Mouse (Mus musculus) liver, embryonic 12.5 days (tissue): ENCODE results near the gene Yipf3. TPM values are rescaled to one million over a fixed set of nuclear protein-coding genes. Genes with fewer than 3 reads are reported as not detected.

Experiments used
- ATAC-seq: fragments of 200-750 bp; cut with Nextera tagmentation; 2 replicates; pipeline ENCODE4 v1.8.0; 2017; ENCODE audit warnings: moderate number of reproducible peaks, mild to moderate bottlenecking, moderate library complexity
- H3K27ac ChIP-seq: fragments of 300-500 bp; sonication (generic); 2 replicates; pipeline ENCODE4 v1.5.1; 2016; ENCODE audit warnings: mild to moderate bottlenecking
- H3K27me3 ChIP-seq: fragments of 300-500 bp; sonication (generic); replicated peaks from 2 replicates; pipeline ENCODE4 v1.6.1; 2016; ENCODE audit warnings: mild to moderate bottlenecking, moderate library complexity
- H3K36me3 ChIP-seq: fragments of 300-500 bp; sonication (generic); 2 replicates; pipeline ENCODE4 v1.6.1; 2016; ENCODE audit warnings: mild to moderate bottlenecking, moderate library complexity
- H3K4me1 ChIP-seq: fragments of 300-500 bp; sonication (generic); 2 replicates; pipeline ENCODE4 v1.6.1; 2016
- H3K4me2 ChIP-seq: fragments of 300-500 bp; sonication (generic); 2 replicates; pipeline ENCODE4 v1.6.1; 2016; ENCODE audit warnings: mild to moderate bottlenecking, moderate library complexity
- H3K4me3 ChIP-seq: fragments of 300-500 bp; sonication (generic); 2 replicates; pipeline ENCODE4 v1.5.1; 2016; ENCODE audit warnings: mild to moderate bottlenecking, moderate library complexity
- H3K9ac ChIP-seq: fragments of 300-500 bp; sonication (generic); 2 replicates; pipeline ENCODE4 v1.6.1; 2016; ENCODE audit warnings: mild to moderate bottlenecking, moderate library complexity
- H3K9me3 ChIP-seq: fragments of 300-500 bp; sonication (generic); replicated peaks from 2 replicates; pipeline ENCODE4 v1.6.1; 2016; ENCODE audit warnings: mild to moderate bottlenecking, moderate library complexity
- WGBS: fragments of 180-500 bp; shearing (Covaris S2); methylation state at CpG from one replicate; pipeline ENCODE4 v1.1.7; 2016; ENCODE audit not compliant: insufficient replicate concordance; 5-methylcytosine and 5-hydroxymethylcytosine counted together
- polyA plus RNA-seq: library from polyadenylated mRNA; unstranded; fragments of >200 nt; fragmentation: Nextera tagmentation; extraction: Ambion mirVana; gene quantifications from 2 replicates; pipeline ENCODE4 v1.2.1, GENCODE M21; 2016

Gene Yipf3
- polyA plus RNA-seq, 1 experiment from 2014 or later: 45.8 TPM

GRCm38 (mm10) chr17:46273803-46274236 lies 25.9 kb downstream of the Yipf3 start:
- Histone ChIP-seq H3K9ac (no peak overlapping the region), H3K27ac (no peak overlapping the region), H3K36me3 (peaks cover 86% of the 10 kb centered on the region), H3K9me3 (no peaks in the 10 kb centered on the region), H3K27me3 (no peaks in the 10 kb centered on the region), H3K4me1 (peaks cover 13% of the 10 kb centered on the region), H3K4me2 (no peak overlapping the region), H3K4me3 (no peak overlapping the region)
- no peak for ATAC-seq
- WGBS: 75% methylated on average over 1 of the region's 1 CpGs

- Histone ChIP-seq H3K36me3 (peaks cover 86% of the 10 kb centered on the region), H3K4me2 (no peak overlapping the region), H3K27ac (no peak overlapping the region), H3K4me1 (peaks cover 13% of the 10 kb centered on the region), H3K27me3 (no peaks in the 10 kb centered on the region), H3K4me3 (no peak overlapping the region), H3K9ac (no peak overlapping the region), H3K9me3 (no peaks in the 10 kb centered on the region)
- WGBS: 76% methylated on average over 6 of the region's 6 CpGs
- ATAC-seq: no peak
These were observed 26.6 kb downstream of the Yipf3 start for GRCm38 (mm10) chr17:46274465-46274864.

DNA sequence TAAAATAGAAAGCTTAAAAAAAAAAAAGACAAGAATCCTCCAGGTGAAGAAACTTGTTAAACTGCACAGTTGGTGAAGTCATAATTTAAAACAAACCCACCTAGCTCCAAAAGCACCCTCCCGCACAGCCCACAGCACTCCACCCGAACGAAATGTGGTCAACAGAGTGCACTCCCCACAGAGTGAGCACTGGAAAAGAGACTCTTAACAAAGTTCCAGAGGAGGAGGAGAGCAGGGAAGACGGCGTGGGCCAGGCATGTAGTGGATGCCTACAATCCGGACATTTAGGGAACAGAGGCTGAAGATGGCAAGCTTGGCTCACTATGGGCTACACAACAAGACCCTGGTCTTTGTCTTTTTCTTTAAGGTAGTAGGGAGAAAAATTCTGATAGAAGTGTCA lies 27.2 kb downstream of the Yipf3 start:
- no peak overlapping the region for H3K27ac ChIP-seq
- peaks cover 86% of the 10 kb centered on the region for H3K36me3 ChIP-seq
- H3K9me3 ChIP-seq: no peaks in the 10 kb centered on the region
- H3K9ac ChIP-seq: no peak overlapping the region
- no peaks in the 10 kb centered on the region for H3K27me3 ChIP-seq
- WGBS: 79% methylated on average over 6 of the region's 6 CpGs
- H3K4me1 ChIP-seq: peaks cover 13% of the 10 kb centered on the region
- no peak overlapping the region for H3K4me2 ChIP-seq
- H3K4me3 ChIP-seq: no peak overlapping the region
- ATAC-seq: no peak

DNA sequence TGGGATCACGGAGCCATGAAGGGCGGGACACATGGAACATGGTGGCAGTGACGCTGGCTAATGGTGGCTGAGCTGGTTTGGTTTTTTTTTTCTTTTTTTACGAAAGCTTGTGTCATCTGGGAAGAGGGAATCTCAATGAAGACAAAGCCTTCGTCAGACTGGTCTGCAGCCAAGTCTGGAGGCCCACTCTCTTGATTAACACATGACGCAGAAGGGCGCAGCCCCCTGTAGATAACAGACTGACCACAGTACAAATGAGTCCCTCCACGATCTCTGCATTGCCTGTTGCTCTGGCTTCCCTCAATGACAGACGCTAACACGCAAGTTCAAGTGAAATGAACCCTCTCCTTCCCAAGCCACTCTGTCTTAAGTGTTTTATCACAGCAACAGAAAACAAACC lies 27.6 kb downstream of the Yipf3 start:
- H3K4me2 ChIP-seq: no peak overlapping the region
- ATAC-seq: no peak
- H3K9ac ChIP-seq: no peak overlapping the region
- H3K4me3 ChIP-seq: no peak overlapping the region
- peaks cover 86% of the 10 kb centered on the region for H3K36me3 ChIP-seq
- no peak overlapping the region for H3K27ac ChIP-seq
- WGBS: 63% methylated on average over 10 of the region's 10 CpGs
- peaks cover 13% of the 10 kb centered on the region for H3K4me1 ChIP-seq
- H3K27me3 ChIP-seq: no peaks in the 10 kb centered on the region
- no peaks in the 10 kb centered on the region for H3K9me3 ChIP-seq

DNA sequence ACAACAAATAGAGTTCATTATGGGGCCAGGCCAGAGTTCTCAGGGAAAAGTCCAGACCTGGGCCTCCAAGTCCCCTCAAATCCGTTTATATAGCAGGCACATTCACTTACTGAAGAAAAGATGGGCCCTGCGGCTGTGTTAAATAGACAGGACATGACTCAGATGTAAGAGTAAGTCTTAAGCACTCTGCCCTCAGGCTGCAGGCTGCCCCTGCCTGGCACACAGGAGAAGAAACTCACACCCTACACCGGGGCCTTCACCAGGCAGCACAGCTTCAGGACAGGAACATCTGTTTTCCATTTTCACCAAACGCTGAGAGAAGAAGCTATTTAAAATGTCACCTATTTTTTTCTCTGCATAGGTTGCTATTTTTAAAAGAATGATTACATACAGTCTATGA lies 29.7 kb downstream of the Yipf3 start:
- no peaks in the 10 kb centered on the region for H3K27me3 ChIP-seq
- ATAC-seq: no peak
- peaks cover 32% of the 10 kb centered on the region for H3K4me1 ChIP-seq
- 77% methylated on average over 4 of the region's 4 CpGs for WGBS
- peaks cover 72% of the 10 kb centered on the region for H3K36me3 ChIP-seq
- no peak overlapping the region for H3K9ac ChIP-seq
- H3K9me3 ChIP-seq: no peaks in the 10 kb centered on the region
- H3K4me2 ChIP-seq: no peak overlapping the region
- H3K27ac ChIP-seq: no peak overlapping the region; the same call in 1 of the 2 replicates
- H3K4me3 ChIP-seq: no peak overlapping the region

GRCm38 (mm10) chr17:46278011-46278765 lies 30.3 kb downstream of the Yipf3 start:
- Histone ChIP-seq H3K4me1 (peaks cover 35% of the 10 kb centered on the region), H3K36me3 (peaks cover 70% of the 10 kb centered on the region)
- WGBS: 82% methylated on average over 12 of the region's 12 CpGs

GRCm38 (mm10) chr17:46282483-46283123 lies 34.7 kb downstream of the Yipf3 start, which contains the start of gene Tjap1:
Gene Tjap1 (minus strand): TSS chr17:46283026.
- peak within 1 kb of the TSS; percentile 90 for H3K4me2 ChIP-seq
- H3K9ac ChIP-seq: peak within 1 kb of the TSS; percentile 86
- H3K4me3 ChIP-seq: peak within 1 kb of the TSS; percentile 80
- H3K27me3 ChIP-seq: peaks cover 10% of the 10 kb centered on the region; the same call in 1 of the 2 replicates
- peak within 1 kb of the TSS; percentile 82 for H3K27ac ChIP-seq
- H3K36me3 ChIP-seq: peaks cover 35% of the 10 kb centered on the region
- peak; percentile 94 for ATAC-seq
- WGBS: 1% methylated on average over 37 of the region's 37 CpGs
- no peaks in the 10 kb centered on the region for H3K9me3 ChIP-seq
- H3K4me1 ChIP-seq: peaks cover 29% of the 10 kb centered on the region

More at GRCm38 (mm10) chr17:46278011-46278765, 30.3 kb downstream of the Yipf3 start:
- no peaks in the 10 kb centered on the region for H3K9me3 ChIP-seq
- no peak for ATAC-seq
- no peak overlapping the region for H3K27ac ChIP-seq
- H3K9ac ChIP-seq: no peak overlapping the region
- no peaks in the 10 kb centered on the region for H3K27me3 ChIP-seq
- H3K4me2 ChIP-seq: no peak overlapping the region
- no peak overlapping the region for H3K4me3 ChIP-seq

DNA sequence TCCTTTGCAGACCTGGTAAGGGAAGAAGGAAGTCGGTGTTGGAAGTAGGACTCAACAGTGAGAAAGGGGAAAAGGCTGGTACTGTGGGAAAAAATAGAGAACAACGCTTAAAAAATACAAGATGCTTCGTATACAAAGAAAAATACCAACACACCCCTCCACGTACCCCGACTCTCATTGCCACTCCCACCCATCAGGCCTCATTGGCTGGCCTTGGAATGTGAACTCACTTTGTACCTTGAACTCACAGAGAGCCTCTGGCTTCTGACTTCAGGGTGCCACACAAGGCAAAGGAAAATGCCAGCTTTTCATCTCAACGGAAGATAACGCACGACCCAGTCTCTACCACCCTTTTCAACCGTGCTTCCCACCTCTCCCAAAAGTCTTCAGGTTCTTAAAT lies 35.3 kb downstream of the Yipf3 start:
- Histone ChIP-seq H3K9me3 (no peaks in the 10 kb centered on the region), H3K4me1 (peaks cover 32% of the 10 kb centered on the region), H3K36me3 (peaks cover 31% of the 10 kb centered on the region), H3K27me3 (peaks cover 13% of the 10 kb centered on the region; the same call in 1 of the 2 replicates), H3K4me2 (peak overlapping the region; percentile 90), H3K4me3 (peak overlapping the region; percentile 80), H3K9ac (peak overlapping the region; percentile 86), H3K27ac (no peak overlapping the region)
- ATAC-seq: peak; percentile 24
- 20% methylated on average over 9 of the region's 9 CpGs for WGBS

DNA sequence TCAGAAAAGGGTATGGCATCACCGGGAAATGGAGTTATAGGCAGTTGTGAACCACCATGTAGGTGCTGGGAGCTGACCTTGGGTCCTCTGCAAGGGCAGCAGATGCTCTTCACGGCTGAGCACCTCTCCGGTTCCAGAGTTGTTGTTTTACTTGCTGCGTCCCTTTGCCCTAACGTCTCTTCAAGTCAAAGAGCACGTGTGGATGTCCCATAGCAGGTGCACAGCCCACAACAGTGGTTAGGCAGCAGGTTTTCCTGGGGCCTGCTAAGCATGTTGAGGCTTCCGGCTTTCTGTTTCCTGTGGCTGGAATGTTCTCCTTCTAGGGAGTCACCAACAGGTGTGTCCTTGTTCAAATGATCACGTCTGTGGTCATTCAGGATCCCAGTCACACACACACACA lies 36.0 kb downstream of the Yipf3 start:
- WGBS: 75% methylated on average over 8 of the region's 8 CpGs
- Histone ChIP-seq H3K4me1 (peaks cover 32% of the 10 kb centered on the region), H3K27me3 (peaks cover 13% of the 10 kb centered on the region), H3K4me3 (no peak overlapping the region), H3K9me3 (no peaks in the 10 kb centered on the region), H3K36me3 (peaks cover 23% of the 10 kb centered on the region), H3K9ac (no peak overlapping the region), H3K4me2 (no peak overlapping the region), H3K27ac (no peak overlapping the region)
- no peak for ATAC-seq

DNA sequence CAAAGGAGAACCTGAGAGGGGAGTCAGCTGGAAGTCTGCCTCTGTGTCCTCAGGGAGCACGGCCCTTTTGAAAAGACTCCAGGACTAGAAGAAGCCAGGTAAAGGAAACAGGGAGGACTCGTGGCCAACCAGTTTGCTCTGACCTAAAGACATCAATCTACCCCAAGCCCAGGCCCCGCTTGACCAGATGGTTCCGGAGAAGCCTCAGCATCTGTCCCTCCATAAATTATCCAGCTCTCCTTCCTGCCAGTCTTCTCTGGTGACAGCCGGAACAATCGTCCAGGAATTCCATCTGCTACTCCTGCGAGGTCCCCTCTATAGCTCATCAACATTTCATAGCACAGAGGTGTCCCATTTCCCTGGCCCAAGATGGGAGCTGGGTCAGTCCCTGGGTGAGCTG lies 36.8 kb downstream of the Yipf3 start:
- H3K9ac ChIP-seq: no peak overlapping the region
- H3K4me2 ChIP-seq: no peak overlapping the region
- WGBS: 56% methylated on average over 7 of the region's 7 CpGs
- no peaks in the 10 kb centered on the region for H3K9me3 ChIP-seq
- no peak overlapping the region for H3K27ac ChIP-seq
- H3K27me3 ChIP-seq: peaks cover 17% of the 10 kb centered on the region
- no peak for ATAC-seq
- H3K4me1 ChIP-seq: peaks cover 32% of the 10 kb centered on the region
- H3K4me3 ChIP-seq: no peak overlapping the region
- peaks cover 16% of the 10 kb centered on the region for H3K36me3 ChIP-seq

GRCm38 (mm10) chr17:46285407-46285806 lies 37.5 kb downstream of the Yipf3 start:
- peaks cover 32% of the 10 kb centered on the region for H3K4me1 ChIP-seq
- no peak overlapping the region for H3K4me2 ChIP-seq
- no peak overlapping the region for H3K27ac ChIP-seq
- H3K9me3 ChIP-seq: no peaks in the 10 kb centered on the region
- no peak for ATAC-seq
- peaks cover 8% of the 10 kb centered on the region for H3K36me3 ChIP-seq
- WGBS: 51% methylated on average over 6 of the region's 6 CpGs
- H3K4me3 ChIP-seq: no peak overlapping the region
- peaks cover 24% of the 10 kb centered on the region for H3K27me3 ChIP-seq
- H3K9ac ChIP-seq: no peak overlapping the region

DNA sequence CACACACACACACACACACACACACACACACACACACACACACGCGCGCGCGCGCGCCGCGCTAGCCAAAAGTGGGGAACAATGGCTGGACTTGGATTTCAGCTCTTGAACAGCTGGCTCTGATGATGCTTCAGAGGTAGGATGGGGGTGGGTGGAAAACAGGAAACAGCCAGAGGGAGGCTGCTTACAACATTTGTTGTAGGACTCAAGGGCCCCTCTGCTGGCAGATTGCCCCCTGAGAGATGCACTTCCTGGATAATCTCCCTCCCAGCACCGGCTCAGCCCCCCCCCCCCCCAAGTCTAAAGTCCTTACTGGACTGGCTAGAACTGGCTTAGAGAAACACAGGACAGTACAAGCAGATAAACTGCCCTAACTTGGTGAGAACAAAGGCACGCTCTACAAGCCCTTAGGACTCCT lies 39.8 kb downstream of the Yipf3 start:
- Histone ChIP-seq H3K9ac (no peak overlapping the region), H3K27me3 (peaks cover 31% of the 10 kb centered on the region), H3K4me2 (no peak overlapping the region), H3K9me3 (no peaks in the 10 kb centered on the region), H3K27ac (no peak overlapping the region), H3K36me3 (no peaks in the 10 kb centered on the region), H3K4me1 (peaks cover 13% of the 10 kb centered on the region), H3K4me3 (no peak overlapping the region)
- WGBS: 66% methylated on average over 11 of the region's 11 CpGs
- no peak for ATAC-seq
